Mouse (Mus musculus): ENCODE measurements around the gene Scube2. TPM values are rescaled to one million over a fixed set of nuclear protein-coding genes. Genes with fewer than 3 reads are reported as not detected.

Scube2 gene
- polyA plus RNA-seq (2014; fragmentation: Illumina TruSeq; extraction: RNeasy Lipid Tissue Mini Kit (QIAGEN cat#74804); ENCODE audit: low read depth, low replicate concordance): not detected

DNA sequence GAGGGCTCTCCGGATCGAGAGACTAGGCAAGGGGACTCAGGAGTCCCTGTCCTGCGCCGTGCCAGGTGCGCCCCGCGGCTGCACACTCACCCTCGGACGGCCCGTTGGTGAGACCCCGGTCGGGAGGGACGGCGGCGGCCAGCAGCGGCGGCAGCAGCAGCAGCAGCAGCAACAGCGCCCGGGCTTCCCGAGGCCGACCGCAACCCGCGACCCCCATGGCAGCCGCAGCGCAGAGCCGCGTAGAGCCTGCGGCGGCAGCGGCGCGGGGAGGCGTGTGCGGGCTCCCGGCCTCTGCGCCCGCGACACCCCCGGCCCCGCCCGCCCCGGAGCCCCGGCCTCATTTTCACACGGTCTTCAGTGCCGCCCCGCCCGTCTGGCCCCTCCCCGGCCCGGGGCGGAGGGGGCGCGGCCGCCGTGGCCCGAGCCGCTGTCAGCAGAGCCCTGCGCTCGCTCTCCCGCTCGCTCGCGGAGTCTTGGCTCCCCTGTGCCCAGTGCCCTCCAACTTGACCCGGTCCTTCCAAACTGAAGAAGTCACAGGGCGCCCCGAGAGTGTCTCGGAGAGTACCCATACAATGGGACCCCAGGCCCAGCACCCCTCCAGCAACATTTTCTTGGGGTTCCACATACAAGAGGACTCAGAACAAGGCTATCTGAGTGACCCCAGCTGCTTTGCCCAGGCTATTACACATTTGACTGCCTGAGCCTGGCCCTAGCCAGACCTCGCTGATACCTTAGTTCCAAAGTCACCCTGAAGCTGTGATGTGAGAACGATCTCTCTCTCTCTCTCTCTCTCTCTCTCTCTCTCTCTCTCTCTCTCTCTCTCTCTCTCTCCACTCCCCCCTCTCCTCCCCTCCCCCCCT is at the start of gene Scube2:
Gene Scube2, minus strand, starts transcription at position 310 of the 860 bp plus-strand sequence.

DNA sequence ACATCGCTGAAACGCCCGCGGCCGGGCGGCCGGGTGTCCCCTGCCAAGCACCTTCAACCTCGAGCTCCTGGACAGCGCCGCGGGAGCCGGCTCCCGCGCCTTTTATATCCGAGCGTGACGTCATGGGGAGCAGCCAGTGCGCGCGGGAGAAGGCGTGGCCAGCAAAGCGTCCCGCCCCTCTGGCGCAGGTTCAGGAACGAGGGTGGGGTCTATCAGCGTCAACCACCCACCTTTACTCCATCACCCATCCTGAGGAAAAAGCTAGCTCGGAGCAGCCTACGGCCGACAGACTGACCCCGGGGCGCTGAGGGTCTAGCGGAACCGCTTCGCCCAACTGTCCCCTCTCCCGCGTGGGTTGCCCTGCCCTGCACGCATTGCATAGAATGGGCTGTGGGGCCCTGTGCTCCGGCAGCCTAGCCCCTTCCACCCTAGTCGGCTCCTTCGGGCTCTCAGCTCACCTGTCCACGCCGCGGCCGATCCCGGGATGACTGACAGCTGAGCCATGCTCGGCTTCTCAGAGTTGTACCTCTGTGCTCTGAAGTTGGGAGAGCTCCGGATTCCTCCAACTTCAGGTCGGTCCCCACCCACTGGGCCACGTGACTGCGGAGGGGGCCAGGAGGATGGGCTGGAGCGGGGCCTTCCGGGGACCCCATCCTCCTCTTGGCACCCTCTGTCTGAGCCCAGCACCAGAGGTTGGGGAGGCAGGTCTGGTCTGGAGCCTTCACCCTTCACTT is 83.8 kb downstream of the Scube2 start, which contains the start of gene Nrip3:
Gene Nrip3, minus strand, starts transcription at position 556 of the 734 bp plus-strand sequence.

DNA sequence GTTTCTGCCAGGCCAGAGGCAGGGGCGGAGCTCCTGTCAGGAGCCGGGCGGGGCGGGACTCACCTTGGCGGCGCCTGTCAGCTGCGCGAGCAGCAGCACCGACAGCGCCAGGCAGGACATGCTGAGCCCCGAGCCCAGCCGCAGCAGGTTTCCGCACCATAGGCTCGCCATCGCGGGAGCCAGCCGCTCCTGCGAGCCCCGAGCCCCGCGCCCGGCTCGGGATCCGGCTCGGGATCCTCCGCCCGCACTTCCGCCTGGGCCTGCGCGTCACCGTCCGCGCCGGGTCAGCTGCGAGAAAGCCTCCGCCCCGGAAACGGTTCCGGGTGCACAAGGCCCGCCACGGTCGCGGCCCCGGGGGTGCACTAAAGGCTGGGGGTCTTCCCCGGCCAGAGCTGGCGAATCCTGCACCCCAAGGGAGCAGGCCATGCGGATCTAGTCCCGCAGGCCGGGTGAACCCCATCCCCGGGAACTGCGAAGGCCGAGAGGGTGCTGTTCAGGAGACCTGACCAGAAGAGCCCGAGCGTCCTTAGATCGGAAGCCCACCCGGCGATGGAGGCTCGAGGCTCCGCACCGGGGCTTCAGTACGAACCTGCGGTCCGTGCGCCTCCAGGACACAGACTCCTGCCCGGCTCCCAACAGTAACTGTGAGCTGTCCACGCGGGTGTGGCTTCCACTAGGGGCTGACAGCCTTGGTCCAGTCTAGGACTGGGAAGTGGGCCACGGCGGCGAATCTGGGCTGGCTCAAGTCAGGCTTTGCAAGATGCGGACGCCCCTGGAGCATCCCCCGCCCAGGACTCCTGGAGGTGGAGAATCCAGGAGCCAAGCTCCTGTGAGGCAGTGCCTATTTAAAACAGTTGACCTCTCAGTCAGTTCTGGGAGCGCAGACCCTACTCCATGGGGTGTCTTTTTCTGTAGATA is 113.2 kb downstream of the Scube2 start, which contains the start of gene Tmem9b:
Gene Tmem9b, minus strand, starts transcription at position 868 of the 918 bp plus-strand sequence.

Other genes with a start within 250 kb of the Scube2 start
- gene St5, start 162.1 kb downstream of the Scube2 start, polyA plus RNA-seq (2014; fragmentation: Illumina TruSeq; extraction: RNeasy Lipid Tissue Mini Kit (QIAGEN cat#74804); ENCODE audit: low read depth, low replicate concordance): 26.6 TPM
- gene Akip1, start 162.0 kb downstream of the Scube2 start, polyA plus RNA-seq (2014; fragmentation: Illumina TruSeq; extraction: RNeasy Lipid Tissue Mini Kit (QIAGEN cat#74804); ENCODE audit: low read depth, low replicate concordance): 32.8 TPM
- gene BC051019, start 141.8 kb downstream of the Scube2 start, polyA plus RNA-seq (2014; fragmentation: Illumina TruSeq; extraction: RNeasy Lipid Tissue Mini Kit (QIAGEN cat#74804); ENCODE audit: low read depth, low replicate concordance): not detected
- gene Ascl3, start 134.0 kb downstream of the Scube2 start, polyA plus RNA-seq (2014; fragmentation: Illumina TruSeq; extraction: RNeasy Lipid Tissue Mini Kit (QIAGEN cat#74804); ENCODE audit: low read depth, low replicate concordance): not detected
- 147 TPM for gene Tmem9b, start 112.8 kb downstream of the Scube2 start, polyA plus RNA-seq (2014; fragmentation: Illumina TruSeq; extraction: RNeasy Lipid Tissue Mini Kit (QIAGEN cat#74804); ENCODE audit: low read depth, low replicate concordance)
- 4.2 TPM for gene Nrip3, start 83.7 kb downstream of the Scube2 start, polyA plus RNA-seq (2014; fragmentation: Illumina TruSeq; extraction: RNeasy Lipid Tissue Mini Kit (QIAGEN cat#74804); ENCODE audit: low read depth, low replicate concordance)
- 48.7 TPM for gene Dennd5a, start 94.8 kb upstream of the Scube2 start, polyA plus RNA-seq (2014; fragmentation: Illumina TruSeq; extraction: RNeasy Lipid Tissue Mini Kit (QIAGEN cat#74804); ENCODE audit: low read depth, low replicate concordance)
- gene Tmem41b, start 121.2 kb upstream of the Scube2 start, polyA plus RNA-seq (2014; fragmentation: Illumina TruSeq; extraction: RNeasy Lipid Tissue Mini Kit (QIAGEN cat#74804); ENCODE audit: low read depth, low replicate concordance): 124 TPM
- 230 TPM for gene Ipo7, start 152.6 kb upstream of the Scube2 start, polyA plus RNA-seq (2014; fragmentation: Illumina TruSeq; extraction: RNeasy Lipid Tissue Mini Kit (QIAGEN cat#74804); ENCODE audit: low read depth, low replicate concordance)
- gene Zfp143, start 195.5 kb upstream of the Scube2 start, polyA plus RNA-seq (2014; fragmentation: Illumina TruSeq; extraction: RNeasy Lipid Tissue Mini Kit (QIAGEN cat#74804); ENCODE audit: low read depth, low replicate concordance): 14.7 TPM